Mouse (Mus musculus) intestine, embryonic 16.5 days (tissue): Measurements from ENCODE around the gene Mif. TPM values are rescaled to one million over a fixed set of nuclear protein-coding genes. Genes with fewer than 3 reads are reported as not detected.
A peak's percentile ranks its signal among the peaks of the same experiment; 100 is the strongest.

Experiments used
- ATAC-seq: fragments of 200-750 bp; cut with Nextera tagmentation; 2 replicates; pipeline ENCODE4 v1.8.0; 2017; ENCODE audit warnings: moderate TSS enrichment, moderate library complexity
- H3K27ac ChIP-seq: fragments of 300-500 bp; sonication (generic); 2 replicates; pipeline ENCODE4 v1.5.1; 2014; ENCODE audit warnings: mild to moderate bottlenecking, low read length
- H3K27me3 ChIP-seq: fragments of 300-500 bp; sonication (generic); replicated peaks from 2 replicates; pipeline ENCODE4 v1.6.1; 2014; ENCODE audit warnings: low read length, control low read depth, mixed read lengths; ENCODE audit not compliant: control insufficient read depth, insufficient read depth
- H3K36me3 ChIP-seq: fragments of 300-500 bp; sonication (generic); 2 replicates; pipeline ENCODE4 v1.6.1; 2014; ENCODE audit warnings: low read length, control low read depth; ENCODE audit not compliant: control insufficient read depth, insufficient read depth
- H3K4me1 ChIP-seq: fragments of 300-500 bp; sonication (generic); 2 replicates; pipeline ENCODE4 v1.6.1; 2014; ENCODE audit warnings: low read length, control low read depth, mixed read lengths; ENCODE audit not compliant: control insufficient read depth, insufficient read depth
- H3K4me2 ChIP-seq: fragments of 300-500 bp; sonication (generic); 2 replicates; pipeline ENCODE4 v1.6.1; 2014; ENCODE audit warnings: low read depth, low read length, control low read depth
- H3K4me3 ChIP-seq: fragments of 300-500 bp; sonication (generic); 2 replicates; pipeline ENCODE4 v1.5.1; 2014; ENCODE audit warnings: mild to moderate bottlenecking, low read length
- H3K9ac ChIP-seq: fragments of 300-500 bp; sonication (generic); 2 replicates; pipeline ENCODE4 v1.6.1; 2014; ENCODE audit warnings: low read depth, low read length
- H3K9me3 ChIP-seq: fragments of 300-500 bp; sonication (generic); 2 replicates; pipeline ENCODE4 v1.6.1; 2016; ENCODE audit warnings: low read length, control low read depth; ENCODE audit not compliant: control insufficient read depth
- WGBS: fragments of 180-500 bp; shearing (Covaris S2); extraction: QIAGEN DNeasy Blood & Tissue Kit; methylation state at CpG from one replicate; pipeline ENCODE4 v1.1.7; 2014; 5-methylcytosine and 5-hydroxymethylcytosine counted together
- polyA plus RNA-seq: library from polyadenylated mRNA; unstranded; fragments of >200 nt; fragmentation: Nextera tagmentation; extraction: Ambion mirVana; gene quantifications from 2 replicates; pipeline ENCODE4 v1.2.1, GENCODE M21; 2015

Gene Mif
- polyA plus RNA-seq, 1 experiment from 2014 or later: 2,201 TPM

GRCm38 (mm10) chr10:75834250-75834649 lies 25.8 kb downstream of the Mif start:
- WGBS: under 1% methylated on average over 21 of the region's 21 CpGs
- Histone ChIP-seq H3K27ac (peak overlapping the region; percentile 81), H3K9ac (peak overlapping the region; percentile 72), H3K4me2 (peak overlapping the region; percentile 82), H3K27me3 (no peaks in the 10 kb centered on the region), H3K4me3 (peak overlapping the region; percentile 60), H3K9me3 (no peaks in the 10 kb centered on the region), H3K36me3 (no peaks in the 10 kb centered on the region), H3K4me1 (peaks cover 19% of the 10 kb centered on the region)
- peak; percentile 62 for ATAC-seq

- no peak for ATAC-seq
- WGBS: 12% methylated on average over 21 of the region's 21 CpGs
- no peaks in the 10 kb centered on the region for H3K27me3 ChIP-seq
- no peaks in the 10 kb centered on the region for H3K36me3 ChIP-seq
- H3K4me1 ChIP-seq: peaks cover 19% of the 10 kb centered on the region
- peak overlapping the region; percentile 82 for H3K4me2 ChIP-seq
- H3K9me3 ChIP-seq: no peaks in the 10 kb centered on the region
- H3K9ac ChIP-seq: peak overlapping the region; percentile 72
- H3K27ac ChIP-seq: peak overlapping the region; percentile 81
- peak overlapping the region; percentile 60 for H3K4me3 ChIP-seq
Observed at GRCm38 (mm10) chr10:75833456-75834080, 26.5 kb downstream of the Mif start.

- WGBS: 63% methylated on average over 13 of the region's 13 CpGs
- H3K27me3 ChIP-seq: no peaks in the 10 kb centered on the region
- no peak overlapping the region for H3K4me2 ChIP-seq
- H3K4me3 ChIP-seq: no peak overlapping the region
- ATAC-seq: no peak
- no peaks in the 10 kb centered on the region for H3K36me3 ChIP-seq
- peaks cover 14% of the 10 kb centered on the region for H3K4me1 ChIP-seq
- no peaks in the 10 kb centered on the region for H3K9me3 ChIP-seq
- H3K27ac ChIP-seq: no peak overlapping the region
- H3K9ac ChIP-seq: no peak overlapping the region
Observed at GRCm38 (mm10) chr10:75832272-75832895, 27.7 kb downstream of the Mif start.

GRCm38 (mm10) chr10:75830275-75830670 lies 29.8 kb downstream of the Mif start:
- H3K27ac ChIP-seq: no peak overlapping the region
- no peaks in the 10 kb centered on the region for H3K9me3 ChIP-seq
- H3K27me3 ChIP-seq: no peaks in the 10 kb centered on the region
- H3K4me2 ChIP-seq: no peak overlapping the region
- H3K4me1 ChIP-seq: peaks cover 10% of the 10 kb centered on the region
- 84% methylated on average over 2 of the region's 2 CpGs for WGBS
- ATAC-seq: no peak
- H3K4me3 ChIP-seq: no peak overlapping the region
- H3K9ac ChIP-seq: no peak overlapping the region
- no peaks in the 10 kb centered on the region for H3K36me3 ChIP-seq

GRCm38 (mm10) chr10:75829529-75830274 lies 30.3 kb downstream of the Mif start:
- no peak for ATAC-seq
- Histone ChIP-seq H3K27ac (no peak overlapping the region), H3K27me3 (no peaks in the 10 kb centered on the region), H3K4me1 (peaks cover 10% of the 10 kb centered on the region), H3K9me3 (no peaks in the 10 kb centered on the region), H3K4me2 (no peak overlapping the region), H3K9ac (no peak overlapping the region), H3K36me3 (no peaks in the 10 kb centered on the region), H3K4me3 (no peak overlapping the region)
- WGBS: 82% methylated on average over 2 of the region's 2 CpGs

- H3K4me3 ChIP-seq: no peak overlapping the region
- H3K9ac ChIP-seq: no peak overlapping the region
- no peak overlapping the region for H3K27ac ChIP-seq
- H3K9me3 ChIP-seq: no peaks in the 10 kb centered on the region
- no peak for ATAC-seq
- peaks cover 10% of the 10 kb centered on the region for H3K4me1 ChIP-seq
- no peak overlapping the region for H3K4me2 ChIP-seq
- H3K27me3 ChIP-seq: no peaks in the 10 kb centered on the region
- H3K36me3 ChIP-seq: no peaks in the 10 kb centered on the region
Observed at GRCm38 (mm10) chr10:75828500-75828931, 31.5 kb downstream of the Mif start.

GRCm38 (mm10) chr10:75827668-75828360 lies 32.2 kb downstream of the Mif start:
- no peak overlapping the region for H3K4me3 ChIP-seq
- 91% methylated on average over 4 of the region's 4 CpGs for WGBS
- ATAC-seq: no peak

GRCm38 (mm10) chr10:75824530-75824929 lies 35.5 kb downstream of the Mif start:
- no peak for ATAC-seq
- Histone ChIP-seq H3K27me3 (no peaks in the 10 kb centered on the region), H3K4me3 (no peak overlapping the region), H3K9me3 (no peaks in the 10 kb centered on the region), H3K9ac (no peak overlapping the region), H3K36me3 (no peaks in the 10 kb centered on the region), H3K4me2 (no peak overlapping the region), H3K4me1 (peaks cover 5% of the 10 kb centered on the region; the same call in 1 of the 2 replicates), H3K27ac (no peak overlapping the region)
- 86% methylated on average over 4 of the region's 4 CpGs for WGBS

More at GRCm38 (mm10) chr10:75827668-75828360, 32.2 kb downstream of the Mif start:
- Histone ChIP-seq H3K4me2 (no peak overlapping the region), H3K36me3 (no peaks in the 10 kb centered on the region), H3K9ac (no peak overlapping the region), H3K27ac (no peak overlapping the region), H3K9me3 (no peaks in the 10 kb centered on the region), H3K27me3 (no peaks in the 10 kb centered on the region), H3K4me1 (peaks cover 5% of the 10 kb centered on the region; the same call in 1 of the 2 replicates)

- no peak overlapping the region for H3K4me2 ChIP-seq
- no peaks in the 10 kb centered on the region for H3K36me3 ChIP-seq
- no peak overlapping the region for H3K27ac ChIP-seq
- no peak overlapping the region for H3K9ac ChIP-seq
- H3K4me3 ChIP-seq: no peak overlapping the region
- no peaks in the 10 kb centered on the region for H3K9me3 ChIP-seq
- no peaks in the 10 kb centered on the region for H3K27me3 ChIP-seq
- no peak for ATAC-seq
- 78% methylated on average over 1 of the region's 1 CpGs for WGBS
- H3K4me1 ChIP-seq: peaks cover 5% of the 10 kb centered on the region; the same call in 1 of the 2 replicates
Observed at GRCm38 (mm10) chr10:75823782-75824181, 36.3 kb downstream of the Mif start.
